Mouse (Mus musculus) lung, adult 2 months (tissue): ENCODE results near the gene Scp2d1.
A peak's percentile ranks its signal among the peaks of the same experiment; 100 is the strongest.

ENCODE experiments used
- CTCF ChIP-seq: fragments of 200-500 bp; IDR thresholded peaks from 2 replicates; pipeline ENCODE4 v1.5.1; 2011; ENCODE audit warnings: mild to moderate bottlenecking, low read length, control low read depth; ENCODE audit not compliant: insufficient read depth
- POLR2A ChIP-seq: fragments of 200-500 bp; IDR thresholded peaks from 2 replicates; pipeline ENCODE4 v1.6.1; 2011; ENCODE audit warnings: low read depth, mild to moderate bottlenecking, control low read depth, low read length, borderline replicate concordance; ENCODE audit errors: extremely low read depth

DNA sequence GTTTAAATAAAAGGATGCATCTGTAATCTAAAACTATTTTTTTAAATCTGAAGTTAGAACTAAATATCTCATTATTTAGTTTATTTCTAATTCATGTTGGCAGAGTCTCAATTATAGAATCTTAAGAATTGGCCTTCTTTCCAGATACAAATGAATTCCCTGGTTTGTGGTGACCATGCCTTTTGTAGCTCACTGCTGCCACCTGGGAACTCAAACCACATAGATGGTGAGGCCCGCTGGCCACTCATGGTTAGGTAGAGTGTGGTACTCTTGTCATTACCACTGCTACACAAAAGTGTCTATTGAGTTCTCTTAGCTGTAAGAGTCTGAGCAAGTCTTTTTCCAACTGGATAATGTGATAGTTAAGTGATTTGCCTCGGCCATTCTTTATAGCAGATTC is 45.4 kb downstream of the Scp2d1 start:
- TF ChIP-seq CTCF (peak; percentile 37; the same call in 1 of the 2 replicates), POLR2A (no peak)
